Mouse (Mus musculus) adrenal gland, postnatal 36 days (tissue): Measurements from ENCODE around the gene Nrsn2. TPM values are rescaled to one million over a fixed set of nuclear protein-coding genes. Genes with fewer than 3 reads are reported as not detected.

Experiments
- DNase-seq, 2 experiments: peaks; one replicate each; pipeline ENCODE4 v3.0.0; 2021; ENCODE audit warnings: mixed read lengths in 1 of 2
- total RNA-seq, 2 experiments: library from RNA; stranded (reverse); gene quantifications; 2 replicates each; pipeline ENCODE4 v1.2.3; 2021

Nrsn2 gene
- total RNA-seq, 2 experiments from 2014 or later: 2.3 to 2.5 TPM

- peak; percentile 88 to 92 for DNase-seq
Measured at GRCm38 (mm10) chr2:152343329-152344213, 32.9 kb downstream of the Nrsn2 start, which contains the start of gene Trib3. Trib3 (minus strand) TSS chr2:152344032.

- no peak for DNase-seq
Measured at GRCm38 (mm10) chr2:152339631-152340179, 36.7 kb downstream of the Nrsn2 start.

GRCm38 (mm10) chr2:152338319-152338718 is 38.1 kb downstream of the Nrsn2 start:
- DNase-seq: no peak

- no peak for DNase-seq
Measured at GRCm38 (mm10) chr2:152337591-152338212, 38.7 kb downstream of the Nrsn2 start.

GRCm38 (mm10) chr2:152336856-152337255 is 39.6 kb downstream of the Nrsn2 start:
- DNase-seq: no peak

GRCm38 (mm10) chr2:152335289-152335820 is 41.1 kb downstream of the Nrsn2 start:
- no peak for DNase-seq

GRCm38 (mm10) chr2:152333345-152334006 is 43.0 kb downstream of the Nrsn2 start:
- no peak for DNase-seq

- peak; percentile 91 to 92 for DNase-seq
Measured at GRCm38 (mm10) chr2:152332101-152332825, 44.2 kb downstream of the Nrsn2 start, which contains the start of gene Rbck1. Rbck1 (minus strand) TSS chr2:152332653.

- no peak for DNase-seq
Measured at GRCm38 (mm10) chr2:152330858-152331423, 45.5 kb downstream of the Nrsn2 start.

- no peak for DNase-seq
Measured at GRCm38 (mm10) chr2:152327980-152328379, 48.5 kb downstream of the Nrsn2 start.

- DNase-seq: peak; percentile 65
Measured at GRCm38 (mm10) chr2:152326654-152327053, 49.8 kb downstream of the Nrsn2 start.

GRCm38 (mm10) chr2:152326157-152326556 is 50.3 kb downstream of the Nrsn2 start:
- DNase-seq: no peak

- DNase-seq: peak; percentile 38 to 45
Measured at GRCm38 (mm10) chr2:152324842-152325241, 51.6 kb downstream of the Nrsn2 start.

- DNase-seq: peak; percentile 60 to 63
Measured at GRCm38 (mm10) chr2:152323971-152324370, 52.5 kb downstream of the Nrsn2 start.

GRCm38 (mm10) chr2:152322198-152322597 is 54.2 kb downstream of the Nrsn2 start:
- DNase-seq: no peak

GRCm38 (mm10) chr2:152321558-152321957 is 54.9 kb downstream of the Nrsn2 start:
- no peak for DNase-seq

Other genes with a start within 250 kb of the Nrsn2 start
- 1 to 10 TPM; 4.4 to 4.7 TPM for gene Tcf15, start 233.1 kb downstream of the Nrsn2 start, total RNA-seq
- gene Csnk2a1, start 149.8 kb downstream of the Nrsn2 start, total RNA-seq: 100 to 1,000 TPM in 1 of 2 experiments, 10 to 100 TPM in 1; 97.8 to 105 TPM
- gene Tbc1d20, start 82.8 kb downstream of the Nrsn2 start, total RNA-seq: 100 to 1,000 TPM; 125 to 135 TPM
- 10 to 100 TPM; 85.1 to 94.5 TPM for gene Rbck1, start 44.0 kb downstream of the Nrsn2 start, total RNA-seq
- 10 to 100 TPM in 1 of 2 experiments, 1 to 10 TPM in 1; 4.6 to 19.9 TPM for gene Trib3, start 32.6 kb downstream of the Nrsn2 start, total RNA-seq
- gene Sox12, start 21.4 kb upstream of the Nrsn2 start, total RNA-seq: 10 to 100 TPM in 1 of 2 experiments, 1 to 10 TPM in 1; 8.3 to 12.9 TPM
- 1 to 10 TPM; 6.8 to 8.7 TPM for gene Zcchc3, start 38.4 kb upstream of the Nrsn2 start, total RNA-seq
- gene 6820408C15Rik, start 38.9 kb upstream of the Nrsn2 start, total RNA-seq: under 1 TPM; 0.17 to 0.26 TPM
- gene Defb23, start 88.0 kb upstream of the Nrsn2 start, total RNA-seq: not detected
- gene Defb20, start 100.4 kb upstream of the Nrsn2 start, total RNA-seq: not detected
- not detected for gene Defb22, start 113.5 kb upstream of the Nrsn2 start, total RNA-seq
- gene Defb26, start 135.1 kb upstream of the Nrsn2 start, total RNA-seq: not detected
- gene Defb28, start 141.6 kb upstream of the Nrsn2 start, total RNA-seq: not detected
- gene Defb29, start 163.5 kb upstream of the Nrsn2 start, total RNA-seq: not detected
- not detected for gene Gm17416, start 192.7 kb upstream of the Nrsn2 start, total RNA-seq
- not detected for gene Defb21, start 196.1 kb upstream of the Nrsn2 start, total RNA-seq
- gene Defb19, start 203.7 kb upstream of the Nrsn2 start, total RNA-seq: 1 to 10 TPM in 1 of 2 experiments, not detected in 1; 1.3 TPM
- gene Defb45, start 222.8 kb upstream of the Nrsn2 start, total RNA-seq: not detected
- gene Defb36, start 227.7 kb upstream of the Nrsn2 start, total RNA-seq: 1 to 10 TPM in 1 of 2 experiments, not detected in 1; 1.3 TPM
- 1 to 10 TPM in 1 of 2 experiments, not detected in 1; 2.2 TPM for gene Defb25, start 246.4 kb upstream of the Nrsn2 start, total RNA-seq